7 mouse cellular contexts compared by ENCODE assay signal in genomic region chr15:36960010-36960875, GRCm38 (mm10). TPM values are rescaled to one million over a fixed set of nuclear protein-coding genes. Genes with fewer than 3 reads are reported as not detected.
DNase-seq lines count a peak whose midpoint lies in the region; ATAC-seq and TF ChIP-seq lines count a peak whose summit lies in the region.

No protein-coding gene starts in this region.

- H3K4me2 ChIP-seq in embryonic facial prominence, embryonic 13.5 days: peak overlapping the region; percentile 45
- H3K4me2 ChIP-seq in heart, embryonic 12.5 days: no peak overlapping the region
- 0 out of 2 replicates have a peak overlapping the region, but pooled peaks have one; percentile 4 for H3K4me2 ChIP-seq in liver, embryonic 13.5 days

- WGBS in embryonic facial prominence, embryonic 13.5 days: 38% methylated on average over 17 of the region's 17 CpGs
- WGBS in heart, embryonic 12.5 days: 62% methylated on average over 17 of the region's 17 CpGs
- 53% methylated on average over 17 of the region's 17 CpGs for WGBS in liver, embryonic 13.5 days (ENCODE audit: insufficient replicate concordance)

- in situ Hi-C loops in ES-E14 (cut with MboI; ENCODE audit: low sequenced_read_pairs in 2 of 2, unreplicated experiment in 2 of 2): no loop called here

- H3K4me3 ChIP-seq in ES-E14 (ENCODE audit: insufficient read depth in 1 of 2, low read depth in 1 of 2, low read length in 2 of 2, poor library complexity in 1 of 2, severe bottlenecking in 1 of 2): no peak overlapping the region
- H3K4me3 ChIP-seq in embryonic facial prominence, embryonic 13.5 days: peak overlapping the region; percentile 14; the same call in 1 of the 2 replicates
- no peak overlapping the region for H3K4me3 ChIP-seq in heart, embryonic 12.5 days
- no peak overlapping the region for H3K4me3 ChIP-seq in liver, embryonic 13.5 days (replicated peaks)

- H3K27me3 ChIP-seq in embryonic facial prominence, embryonic 13.5 days: peaks cover 6% of the 10 kb centered on the region; the same call in 1 of the 2 replicates
- peaks cover 9% of the 10 kb centered on the region for H3K27me3 ChIP-seq in heart, embryonic 12.5 days (replicated peaks)
- H3K27me3 ChIP-seq in liver, embryonic 13.5 days: peaks cover 4% of the 10 kb centered on the region; the same call in 1 of the 2 replicates

- peaks cover 4 to 8% of the 10 kb centered on the region in 2 experiments; a peak in 3 of 4 replicates for H3K4me1 ChIP-seq in ES-E14 (ENCODE audit: control insufficient read depth in 2 of 2, insufficient read depth in 2 of 2, low read length in 2 of 2, poor library complexity in 1 of 2)
- peaks cover 8% of the 10 kb centered on the region for H3K4me1 ChIP-seq in embryonic facial prominence, embryonic 13.5 days
- peaks cover 19% of the 10 kb centered on the region for H3K4me1 ChIP-seq in heart, embryonic 12.5 days (replicated peaks)
- peaks cover 11% of the 10 kb centered on the region for H3K4me1 ChIP-seq in liver, embryonic 13.5 days (replicated peaks)

- ATAC-seq in embryonic facial prominence, embryonic 13.5 days (ENCODE audit: insufficient number of reproducible peaks, insufficient read depth, low FRiP score, low TSS enrichment, low read depth): peak; percentile 32; the same call in 1 of the 2 replicates
- ATAC-seq in heart, embryonic 12.5 days (ENCODE audit: insufficient number of reproducible peaks, low FRiP score): no peak
- ATAC-seq in liver, embryonic 13.5 days (ENCODE audit: low read depth): peak; percentile 79

- no peaks in the 10 kb centered on the region for H3K9me3 ChIP-seq in ES-E14 (ENCODE audit: control insufficient read depth, insufficient read depth, low read depth, low read length)
- H3K9me3 ChIP-seq in embryonic facial prominence, embryonic 13.5 days: peaks cover 3% of the 10 kb centered on the region; the same call in 1 of the 2 replicates
- peaks cover 5% of the 10 kb centered on the region; the same call in 1 of the 2 replicates for H3K9me3 ChIP-seq in heart, embryonic 12.5 days (replicated peaks)
- no peaks in the 10 kb centered on the region for H3K9me3 ChIP-seq in liver, embryonic 13.5 days (replicated peaks)

- H3K36me3 ChIP-seq in ES-E14 (ENCODE audit: control insufficient read depth, insufficient read depth, low read length, poor library complexity, severe bottlenecking): no peaks in the 10 kb centered on the region
- H3K36me3 ChIP-seq in embryonic facial prominence, embryonic 13.5 days: no peaks in the 10 kb centered on the region
- no peaks in the 10 kb centered on the region; the same call in 1 of the 2 replicates for H3K36me3 ChIP-seq in heart, embryonic 12.5 days
- no peaks in the 10 kb centered on the region for H3K36me3 ChIP-seq in liver, embryonic 13.5 days

- H3K27ac ChIP-seq in ES-E14 (ENCODE audit: insufficient read depth, low read depth, low read length, poor library complexity, severe bottlenecking): no peak overlapping the region
- H3K27ac ChIP-seq in embryonic facial prominence, embryonic 13.5 days: no peak overlapping the region
- peak overlapping the region; percentile 55 for H3K27ac ChIP-seq in heart, embryonic 12.5 days (ENCODE audit: poor library complexity, severe bottlenecking)
- no peak overlapping the region for H3K27ac ChIP-seq in liver, embryonic 13.5 days

- DNase-seq in ES-E14 (ENCODE audit: low read depth, low spot score): no peak
- peak; percentile 53 for DNase-seq in adrenal gland, postnatal 10 days
- DNase-seq in kidney, postnatal 14 days: peak; percentile 53
- peak; percentile 79 for DNase-seq in liver, embryonic 13.5 days
- peak; percentile 91 for DNase-seq in right cerebral cortex, adult 18-20 months

- no peak overlapping the region for H3K9ac ChIP-seq in ES-E14 (ENCODE audit: insufficient read depth, low read depth, low read length, poor library complexity, severe bottlenecking)
- no peak overlapping the region for H3K9ac ChIP-seq in embryonic facial prominence, embryonic 13.5 days
- no peak overlapping the region for H3K9ac ChIP-seq in heart, embryonic 12.5 days
- H3K9ac ChIP-seq in liver, embryonic 13.5 days: no peak overlapping the region

TF ChIP-seq in ES-E14, 5 proteins besides CTCF, POLR2A, EP300 and RAD21:
- no peak for TF ChIP-seq HCFC1 (IDR thresholded peaks at IDR 0.05; ENCODE audit: borderline replicate concordance, insufficient read depth, low read length)
- TF ChIP-seq MAFK (IDR thresholded peaks at IDR 0.05; ENCODE audit: insufficient read depth, low read depth, low read length): peak; percentile 86
- TF ChIP-seq CHD2 (IDR thresholded peaks at IDR 0.05; ENCODE audit: low read depth, low read length): no peak
- no peak for TF ChIP-seq ZNF384 (IDR thresholded peaks at IDR 0.05; ENCODE audit: low read depth, low read length)
- TF ChIP-seq ZC3H11A (IDR thresholded peaks at IDR 0.05; ENCODE audit: borderline replicate concordance, low read depth, low read length): no peak

RNA-seq across cellular contexts. Expression of gene Zfp706, which starts 47.3 kb away (rescaled TPM):
- total RNA-seq in ES-E14 (2012; rRNA removed): 23.6 and 65.1 TPM in 2 replicates
- 100 to 1,000 TPM; 179 to 181 TPM for total RNA-seq in adrenal gland, postnatal 10 days (2021)
- 439 and 449 TPM in 2 replicates for polyA plus RNA-seq in embryonic facial prominence, embryonic 13.5 days (2015; fragmentation: Nextera tagmentation; extraction: Ambion mirVana)
- polyA plus RNA-seq in heart, embryonic 12.5 days (2016; fragmentation: Nextera tagmentation; extraction: Ambion mirVana): 459 and 491 TPM in 2 replicates
- polyA plus RNA-seq in liver, embryonic 13.5 days (2015; fragmentation: Nextera tagmentation; extraction: Ambion mirVana): 272 and 301 TPM in 2 replicates
